Mouse (Mus musculus) CD4-positive, CD25-positive, alpha-beta regulatory T cell (primary cell): ENCODE results near the gene Amy1. TPM values are rescaled to one million over a fixed set of nuclear protein-coding genes. Genes with fewer than 3 reads are reported as not detected.

Source experiments
- polyA plus RNA-seq: library from polyadenylated mRNA; unstranded; fragments of 100-300 nt; shearing (Covaris generic); gene quantifications from one replicate; pipeline ENCODE4 v1.2.1, GENCODE M21; 2017

The Amy1 gene
- polyA plus RNA-seq = 39.2 TPM

GRCm38 (mm10) chr3:113606599-113606998 lies at the start of gene Amy1:
Amy1 (minus strand) TSS chr3:113606699.

GRCm38 (mm10) chr3:113629606-113630359 lies 23.3 kb upstream of the Amy1 start, which contains the start of gene Rnpc3:
Rnpc3 (minus strand) TSS chr3:113630149.

GRCm38 (mm10) chr3:113532328-113532727 lies 74.2 kb downstream of the Amy1 start, which contains the start of gene Amy2a1:
Amy2a1 (minus strand) TSS chr3:113532428.

Other genes starting within 250 kb of the Amy1 start
- not detected for gene Amy2a1, start 74.3 kb downstream of the Amy1 start, polyA plus RNA-seq
- gene Rnpc3, start 23.4 kb upstream of the Amy1 start, polyA plus RNA-seq = 53.5 TPM